ENCODE assay signal across 27 mouse cellular contexts in the genomic region with DNA sequence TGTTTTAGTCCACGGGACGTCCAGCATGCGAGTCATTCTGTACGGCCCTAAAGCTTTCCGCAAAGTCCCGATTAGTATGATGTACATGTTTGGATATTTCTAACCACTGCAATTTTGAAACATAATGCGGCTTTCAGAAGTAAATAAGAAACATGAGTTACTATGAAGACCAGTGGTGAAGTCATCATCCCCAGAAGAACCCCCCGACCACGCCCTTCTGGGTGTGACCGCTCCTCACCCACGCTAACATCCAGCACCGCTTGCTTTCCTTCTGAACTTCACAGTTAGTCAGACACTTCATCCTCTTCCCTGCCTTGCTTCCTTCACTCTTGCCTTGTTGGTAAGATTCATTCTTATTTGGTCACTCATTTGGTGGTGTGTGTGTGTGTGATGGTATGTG. TPM values are rescaled to one million over a fixed set of nuclear protein-coding genes. Genes with fewer than 3 reads are reported as not detected.
DNase-seq lines count a peak whose midpoint lies in the region; ATAC-seq and TF ChIP-seq lines count a peak whose summit lies in the region.
"Had no signal": no experiment of that assay in that cellular context is flagged by ENCODE, and none has a peak within 500 bp of the region (broad histone marks: within the 10 kb centered on the region; RNA-seq: fewer than 3 reads in every experiment).

No protein-coding gene starts in this region.

- no peak for TF ChIP-seq CTCF in lung, embryonic 14.5 days (IDR thresholded peaks at IDR 0.05; ENCODE audit: low read depth)
- TF ChIP-seq CTCF in small intestine, adult 2 months (IDR thresholded peaks at IDR 0.05; ENCODE audit: extremely low read depth, insufficient read length, insufficient replicate concordance, low read depth, low read length) = no peak
- TF ChIP-seq CTCF in liver, postnatal 0 days (IDR thresholded peaks at IDR 0.05; ENCODE audit: low read depth) = no peak

- no peak overlapping the region for H3K4me3 ChIP-seq in lung, embryonic 14.5 days (ENCODE audit: low read depth, low read length)
- no peak overlapping the region for H3K4me3 ChIP-seq in small intestine, adult 2 months (ENCODE audit: low read depth, low read length)
- no peak overlapping the region for H3K4me3 ChIP-seq in liver, postnatal 0 days (ENCODE audit: low read depth, low read length)
- H3K4me3 ChIP-seq: erythroblast, embryonic 14.5 days; heart, embryonic 10.5 days; heart, embryonic 15.5 days; kidney, embryonic 15.5 days; limb, embryonic 12.5 days; liver, embryonic 15.5 days had no signal

- no peak for ATAC-seq in lung, embryonic 14.5 days (ENCODE audit: insufficient read depth)
- ATAC-seq in inflammation-experienced regulatory T-cells, adult 6 months = no peak
- no peak for ATAC-seq in liver, postnatal 0 days
- ATAC-seq: activated CD4-positive, CD25-positive, alpha-beta regulatory T cell, adult 4 months; CD4-positive, CD25-positive, alpha-beta regulatory T cell, adult 4 months; hindbrain, embryonic 16.5 days had no signal

- H3K27me3 ChIP-seq in lung, embryonic 14.5 days (ENCODE audit: insufficient read depth, low read length) = no peaks in the 10 kb centered on the region
- no peaks in the 10 kb centered on the region for H3K27me3 ChIP-seq in small intestine, adult 2 months (ENCODE audit: control insufficient read depth, insufficient read depth, low read length)
- H3K27me3 ChIP-seq in liver, postnatal 0 days (ENCODE audit: insufficient read depth, low read length) = peaks cover 11% of the 10 kb centered on the region

- WGBS in lung, embryonic 14.5 days = 59% methylated on average over 12 of the region's 12 CpGs
- 26% methylated on average over 12 of the region's 12 CpGs for WGBS in small intestine, adult 2 months
- 79% methylated on average over 12 of the region's 12 CpGs for WGBS in liver, postnatal 0 days (ENCODE audit: insufficient replicate concordance)

- no peak for DNase-seq in lung, embryonic 14.5 days
- DNase-seq in lung, postnatal 36 days = no peak
- DNase-seq in urinary bladder, postnatal 14 days (ENCODE audit: low spot score) = peak; percentile 30
- DNase-seq in urinary bladder, adult 18-20 months (ENCODE audit: low spot score in 2 of 2) = no peak
- no peak for DNase-seq in MN1 (ENCODE audit: low spot score)
- DNase-seq in liver, postnatal 0 days = no peak
- DNase-seq: adrenal gland, adult 8-10 months; cerebellum, adult 2 months; cerebellum, postnatal 14 days; gastrocnemius, postnatal 14 days; kidney, adult 11 months; kidney, postnatal 25 days; midbrain, embryonic 14.5 days; right cerebral cortex, adult 18-20 months; thymus, postnatal 4 days had no signal

- no peaks in the 10 kb centered on the region for H3K36me3 ChIP-seq in lung, embryonic 14.5 days (ENCODE audit: insufficient read depth)
- H3K36me3 ChIP-seq in small intestine, adult 2 months (ENCODE audit: control insufficient read depth, insufficient read depth, low read length) = no peaks in the 10 kb centered on the region
- H3K36me3 ChIP-seq in liver, postnatal 0 days (replicated peaks; ENCODE audit: insufficient read depth, low read length) = no peaks in the 10 kb centered on the region
- H3K36me3 ChIP-seq: heart, embryonic 10.5 days; heart, embryonic 15.5 days; kidney, embryonic 15.5 days; limb, embryonic 12.5 days; liver, embryonic 15.5 days had no signal

- peak overlapping the region; percentile 78 for H3K27ac ChIP-seq in lung, embryonic 14.5 days (ENCODE audit: low read depth)
- H3K27ac ChIP-seq in small intestine, adult 2 months (ENCODE audit: insufficient read depth, low read depth, low read length) = peak overlapping the region; percentile 42; the same call in 1 of the 2 replicates
- no peak overlapping the region for H3K27ac ChIP-seq in liver, postnatal 0 days (ENCODE audit: low read depth)
- H3K27ac ChIP-seq: liver, embryonic 15.5 days; macrophage had no signal

- H3K4me2 ChIP-seq in lung, embryonic 14.5 days = peak overlapping the region; percentile 35
- H3K4me2 ChIP-seq in liver, postnatal 0 days (ENCODE audit: low read depth, low read length) = no peak overlapping the region
- H3K4me2 ChIP-seq: heart, embryonic 15.5 days; kidney, embryonic 15.5 days; limb, embryonic 12.5 days; liver, embryonic 15.5 days had no signal

- no peak for TF ChIP-seq POLR2A in small intestine, adult 2 months (IDR thresholded peaks at IDR 0.05; ENCODE audit: low read depth, low read length)

- H3K4me1 ChIP-seq in lung, embryonic 14.5 days (ENCODE audit: insufficient read depth) = peaks cover 24% of the 10 kb centered on the region
- H3K4me1 ChIP-seq in small intestine, adult 2 months (ENCODE audit: control insufficient read depth, insufficient read depth, insufficient read length, low read length) = peaks cover 19% of the 10 kb centered on the region
- no peaks in the 10 kb centered on the region for H3K4me1 ChIP-seq in liver, postnatal 0 days (ENCODE audit: insufficient read depth)

- no peak for TF ChIP-seq EP300 in liver, postnatal 0 days (IDR thresholded peaks at IDR 0.05; ENCODE audit: low read depth)

- H3K9me3 ChIP-seq in lung, embryonic 14.5 days (ENCODE audit: low read depth, low read length) = no peaks in the 10 kb centered on the region
- H3K9me3 ChIP-seq in liver, postnatal 0 days (ENCODE audit: low read length) = no peaks in the 10 kb centered on the region
- H3K9me3 ChIP-seq: heart, embryonic 10.5 days; heart, embryonic 15.5 days; kidney, embryonic 15.5 days; limb, embryonic 12.5 days; liver, embryonic 15.5 days had no signal

- no peak overlapping the region for H3K9ac ChIP-seq in lung, embryonic 14.5 days
- no peak overlapping the region for H3K9ac ChIP-seq in liver, postnatal 0 days (replicated peaks)
- H3K9ac ChIP-seq: heart, embryonic 15.5 days; kidney, embryonic 15.5 days; limb, embryonic 12.5 days; liver, embryonic 15.5 days had no signal

RNA-seq across cellular contexts. Expression of a gene that starts 4.2 kb away (rescaled TPM):
- polyA plus RNA-seq in lung, embryonic 14.5 days (2014; fragmentation: Nextera tagmentation; extraction: Ambion mirVana) = 12.3 and 12.9 TPM in 2 replicates
- 18.3 and 35.3 TPM in 2 replicates for polyA plus RNA-seq in small intestine, adult 2 months (2012; rRNA removed)
- polyA plus RNA-seq in inflammation-experienced regulatory T-cells, adult 6 months (2017; shearing (Covaris generic)) = not detected
- polyA plus RNA-seq in liver, postnatal 0 days (2015; fragmentation: Nextera tagmentation; extraction: Ambion mirVana) = 2.8 and 3.8 TPM in 2 replicates
- polyA plus RNA-seq: activated CD4-positive, CD25-positive, alpha-beta regulatory T cell, adult 4 months; erythroblast, embryonic 14.5 days had no signal
